Mouse (Mus musculus): ENCODE data around the gene Tk1. TPM values are rescaled to one million over a fixed set of nuclear protein-coding genes. Genes with fewer than 3 reads are reported as not detected.

Tk1 gene
- 6.9 and 12.0 TPM in 2 replicates for polyA plus RNA-seq (2015; fragmentation: Nextera tagmentation; extraction: Ambion mirVana)

GRCm38 (mm10) chr11:117825333-117826101, at the start of gene Tk1, which contains the start of gene Afmid:
Gene Tk1, minus strand, starts transcription at chr11:117826092.
Gene Afmid, plus strand, starts transcription at chr11:117825924.

GRCm38 (mm10) chr11:117872861-117873608, 47.1 kb upstream of the Tk1 start, which contains the start of gene Tha1:
Gene Tha1, minus strand, starts transcription at chr11:117873481.

GRCm38 (mm10) chr11:117860601-117861000, 34.7 kb upstream of the Tk1 start, which contains the start of gene Tmem235:
Gene Tmem235, plus strand, starts transcription at chr11:117860752.

GRCm38 (mm10) chr11:117848985-117849671, 23.2 kb upstream of the Tk1 start, which contains the start of gene Birc5:
Gene Birc5, plus strand, starts transcription at chr11:117849251.

GRCm38 (mm10) chr11:117809407-117810311, 16.2 kb downstream of the Tk1 start, which contains the start of the genes Gm20708 and Syngr2:
Gene Gm20708, plus strand, starts transcription at chr11:117809668.
Gene Syngr2, plus strand, starts transcription at chr11:117809668.

GRCm38 (mm10) chr11:117797511-117798159, 28.3 kb downstream of the Tk1 start, which contains the start of gene 6030468B19Rik:
Gene 6030468B19Rik, plus strand, starts transcription at chr11:117797660.

GRCm38 (mm10) chr11:117781993-117782704, 43.7 kb downstream of the Tk1 start, which contains the start of the genes Tmc8 and Tmc6:
Gene Tmc8, plus strand, starts transcription at chr11:117782076.
Gene Tmc6, minus strand, starts transcription at chr11:117782198.

Other genes starting within 250 kb of the Tk1 start
- gene Tnrc6c, start 171.8 kb downstream of the Tk1 start, polyA plus RNA-seq (2015; fragmentation: Nextera tagmentation; extraction: Ambion mirVana) = 21.2 and 21.9 TPM in 2 replicates
- 0.50 and 0.93 TPM in 2 replicates for gene Tmc8, start 44.0 kb downstream of the Tk1 start, polyA plus RNA-seq (2015; fragmentation: Nextera tagmentation; extraction: Ambion mirVana)
- 4.0 and 5.3 TPM in 2 replicates for gene Tmc6, start 43.9 kb downstream of the Tk1 start, polyA plus RNA-seq (2015; fragmentation: Nextera tagmentation; extraction: Ambion mirVana)
- gene 6030468B19Rik, start 28.4 kb downstream of the Tk1 start, polyA plus RNA-seq (2015; fragmentation: Nextera tagmentation; extraction: Ambion mirVana) = not detected in 2 replicates
- gene Gm20708, start 16.4 kb downstream of the Tk1 start, polyA plus RNA-seq (2015; fragmentation: Nextera tagmentation; extraction: Ambion mirVana) = 1.5 and 2.5 TPM in 2 replicates
- 21.2 and 22.2 TPM in 2 replicates for gene Syngr2, start 16.4 kb downstream of the Tk1 start, polyA plus RNA-seq (2015; fragmentation: Nextera tagmentation; extraction: Ambion mirVana)
- 7.0 and 8.4 TPM in 2 replicates for gene Afmid, start 168 bp downstream of the Tk1 start, polyA plus RNA-seq (2015; fragmentation: Nextera tagmentation; extraction: Ambion mirVana)
- 18.7 and 20.4 TPM in 2 replicates for gene Birc5, start 23.2 kb upstream of the Tk1 start, polyA plus RNA-seq (2015; fragmentation: Nextera tagmentation; extraction: Ambion mirVana)
- gene Tmem235, start 34.7 kb upstream of the Tk1 start, polyA plus RNA-seq (2015; fragmentation: Nextera tagmentation; extraction: Ambion mirVana) = 0.15 and 0.20 TPM in 2 replicates
- 4.4 and 5.4 TPM in 2 replicates for gene Tha1, start 47.4 kb upstream of the Tk1 start, polyA plus RNA-seq (2015; fragmentation: Nextera tagmentation; extraction: Ambion mirVana)
- gene Socs3, start 144.0 kb upstream of the Tk1 start, polyA plus RNA-seq (2015; fragmentation: Nextera tagmentation; extraction: Ambion mirVana) = 4.5 TPM in 2 replicates
- 57.9 and 67.0 TPM in 2 replicates for gene Pgs1, start 160.2 kb upstream of the Tk1 start, polyA plus RNA-seq (2015; fragmentation: Nextera tagmentation; extraction: Ambion mirVana)